In genomic region chr17:78915772-78916171, GRCm38 (mm10) we compare ENCODE assay signal across 8 mouse cellular contexts. TPM values are rescaled to one million over a fixed set of nuclear protein-coding genes. Genes with fewer than 3 reads are reported as not detected.
DNase-seq lines count a peak whose midpoint lies in the region; ATAC-seq and TF ChIP-seq lines count a peak whose summit lies in the region.

No protein-coding gene starts in this region.

- peak overlapping the region; percentile 77 for H3K9ac ChIP-seq in heart, embryonic 15.5 days
- peak overlapping the region; percentile 76 for H3K9ac ChIP-seq in MEL (ENCODE audit: control insufficient read depth, low read depth, low read length, poor library complexity, severe bottlenecking)
- peak overlapping the region; percentile 79 for H3K9ac ChIP-seq in forebrain, embryonic 14.5 days (ENCODE audit: low read length)

- H3K27ac ChIP-seq in heart, embryonic 15.5 days = peak overlapping the region; percentile 87
- H3K27ac ChIP-seq in MEL (ENCODE audit: control insufficient read depth, low read depth, low read length) = peak overlapping the region; percentile 53
- peak overlapping the region; percentile 76; the same call in 1 of the 2 replicates for H3K27ac ChIP-seq in forebrain, embryonic 14.5 days (ENCODE audit: low read depth, low read length)
- H3K27ac ChIP-seq in midbrain, embryonic 10.5 days (replicated peaks) = peak overlapping the region; percentile 90

- no peaks in the 10 kb centered on the region for H3K9me3 ChIP-seq in heart, embryonic 15.5 days (replicated peaks)
- no peaks in the 10 kb centered on the region for H3K9me3 ChIP-seq in MEL (replicated peaks; ENCODE audit: insufficient read depth, low read length)
- H3K9me3 ChIP-seq in forebrain, embryonic 14.5 days (replicated peaks; ENCODE audit: control insufficient read depth, low read length) = no peaks in the 10 kb centered on the region
- no peaks in the 10 kb centered on the region for H3K9me3 ChIP-seq in midbrain, embryonic 10.5 days (replicated peaks)

- H3K79me2 ChIP-seq in MEL (ENCODE audit: control insufficient read depth, insufficient read depth, low read length, poor library complexity) = no peaks in the 10 kb centered on the region; the same call in 1 of the 2 replicates

- H3K4me1 ChIP-seq in heart, embryonic 15.5 days (replicated peaks) = peaks cover 16% of the 10 kb centered on the region
- peaks cover 0 to 14% of the 10 kb centered on the region in 2 experiments; a peak in 3 of 4 replicates for H3K4me1 ChIP-seq in MEL (ENCODE audit: control insufficient read depth in 1 of 2, insufficient read depth in 2 of 2, low read length in 2 of 2)
- peaks cover 10% of the 10 kb centered on the region; the same call in 1 of the 2 replicates for H3K4me1 ChIP-seq in forebrain, embryonic 14.5 days (ENCODE audit: control insufficient read depth, insufficient read depth, low read length)
- H3K4me1 ChIP-seq in midbrain, embryonic 10.5 days = peaks cover 21% of the 10 kb centered on the region

- DNase-seq in heart, adult 11 months = no peak
- DNase-seq in MEL (ENCODE audit: low read depth, low spot score) = peak; percentile 33
- DNase-seq in forebrain, embryonic 14.5 days (ENCODE audit: low spot score) = peak; percentile 46
- no peak for DNase-seq in midbrain, embryonic 10.5 days (ENCODE audit: low spot score)
- DNase-seq in spleen, adult 12 weeks (ENCODE audit: low spot score) = no peak
- no peak for DNase-seq in thymus, postnatal 0 days (ENCODE audit: low spot score)
- DNase-seq in thymus, postnatal 36 days = no peak

- WGBS in heart, embryonic 15.5 days = 51% methylated on average over 6 of the region's 6 CpGs
- 53% methylated on average over 6 of the region's 6 CpGs for WGBS in forebrain, embryonic 14.5 days
- 56% methylated on average over 6 of the region's 6 CpGs for WGBS in midbrain, embryonic 10.5 days

- H3K27me3 ChIP-seq in heart, embryonic 15.5 days = no peaks in the 10 kb centered on the region
- no peaks in the 10 kb centered on the region for H3K27me3 ChIP-seq in MEL (ENCODE audit: control insufficient read depth in 1 of 2, insufficient read depth in 2 of 2, low read length in 2 of 2)
- no peaks in the 10 kb centered on the region for H3K27me3 ChIP-seq in forebrain, embryonic 14.5 days (replicated peaks; ENCODE audit: control insufficient read depth, insufficient read depth, low read length)
- H3K27me3 ChIP-seq in midbrain, embryonic 10.5 days (ENCODE audit: low read depth, poor library complexity, severe bottlenecking) = no peaks in the 10 kb centered on the region

- H3K4me3 ChIP-seq in heart, embryonic 15.5 days = peak overlapping the region; percentile 69
- peak overlapping the region; percentile 65 for H3K4me3 ChIP-seq in MEL (ENCODE audit: control insufficient read depth in 1 of 2, insufficient read depth in 1 of 2, low read depth in 2 of 2, low read length in 2 of 2)
- H3K4me3 ChIP-seq in forebrain, embryonic 14.5 days (ENCODE audit: low read depth, low read length) = peak overlapping the region; percentile 58
- H3K4me3 ChIP-seq in midbrain, embryonic 10.5 days = peak overlapping the region; percentile 83

- TF ChIP-seq RAD21 in MEL (IDR thresholded peaks at IDR 0.05; ENCODE audit: low read depth, low read length) = no peak

- H3K4me2 ChIP-seq in heart, embryonic 15.5 days = peak overlapping the region; percentile 76
- peak overlapping the region; percentile 72 for H3K4me2 ChIP-seq in forebrain, embryonic 14.5 days (ENCODE audit: low read length)

- TF ChIP-seq CTCF in MEL (IDR thresholded peaks at IDR 0.05 in 2 of 3, conservative IDR thresholded peaks at IDR 0.05 in 1 of 3; ENCODE audit: control insufficient read depth in 1 of 3, insufficient read depth in 1 of 3, low read depth in 2 of 3, low read length in 3 of 3, poor library complexity in 1 of 3, severe bottlenecking in 1 of 3) = no peak

- ATAC-seq in heart, embryonic 15.5 days (replicated peaks; ENCODE audit: insufficient number of reproducible peaks, insufficient read depth, low FRiP score, low read depth) = no peak
- peak; percentile 13 for ATAC-seq in forebrain, embryonic 14.5 days

- H3K36me3 ChIP-seq in heart, embryonic 15.5 days = peaks cover 21% of the 10 kb centered on the region
- H3K36me3 ChIP-seq in MEL (ENCODE audit: control insufficient read depth in 1 of 2, insufficient read depth in 2 of 2, low read length in 2 of 2) = peaks cover 4 to 12% of the 10 kb centered on the region in 2 experiments
- peaks cover 21% of the 10 kb centered on the region for H3K36me3 ChIP-seq in forebrain, embryonic 14.5 days (ENCODE audit: control insufficient read depth, insufficient read depth, low read length)
- peaks cover 28% of the 10 kb centered on the region for H3K36me3 ChIP-seq in midbrain, embryonic 10.5 days

- no peak for TF ChIP-seq EP300 in MEL (IDR thresholded peaks at IDR 0.05; ENCODE audit: low read depth in 1 of 2, low read length in 2 of 2)

- no peak for TF ChIP-seq POLR2A in MEL (IDR thresholded peaks at IDR 0.05; ENCODE audit: control insufficient read depth in 1 of 2, insufficient read depth in 1 of 2, low read depth in 1 of 2, low read length in 2 of 2, poor library complexity in 1 of 2)

TF ChIP-seq in MEL, 35 proteins besides CTCF, POLR2A, EP300 and RAD21:
- TF ChIP-seq GABPA (IDR thresholded peaks at IDR 0.05; ENCODE audit: low read depth, low read length) (no peak), NRF1 (IDR thresholded peaks at IDR 0.05; ENCODE audit: insufficient read depth, low read depth, low read length, poor library complexity, severe bottlenecking) (no peak)

RNA-seq across cellular contexts. Expression of gene Cebpzos, which starts 0.5 kb away (rescaled TPM):
- 74.8 and 89.6 TPM in 2 replicates for polyA plus RNA-seq in heart, embryonic 15.5 days (2015; fragmentation: Nextera tagmentation; extraction: Ambion mirVana)
- total RNA-seq in MEL (2012; rRNA removed) = 18.1 and 18.9 TPM in 2 replicates
- polyA plus RNA-seq in MEL (2012; ENCODE audit: insufficient read depth in 1 of 2, insufficient read length in 2 of 2, low read depth in 1 of 2, low replicate concordance in 2 of 2, missing spikeins in 1 of 2) = 10 to 100 TPM in 1 of 2 experiments, not detected in 1; 30.2 TPM
- polyA plus RNA-seq in forebrain, embryonic 14.5 days (2014; fragmentation: Nextera tagmentation; extraction: Ambion mirVana) = 112 and 121 TPM in 2 replicates
- 111 and 116 TPM in 2 replicates for polyA plus RNA-seq in midbrain, embryonic 10.5 days (2016; fragmentation: Nextera tagmentation; extraction: Ambion mirVana)
- polyA plus RNA-seq in thymus, postnatal 0 days (2015; fragmentation: Nextera tagmentation; extraction: Ambion mirVana) = 76.0 and 79.3 TPM in 2 replicates

RNA-seq across cellular contexts. Expression of gene Sult6b1, which starts 9.0 kb away (rescaled TPM):
- 0.14 and 0.16 TPM in 2 replicates for polyA plus RNA-seq in heart, embryonic 15.5 days (2015; fragmentation: Nextera tagmentation; extraction: Ambion mirVana)
- total RNA-seq in MEL (2012; rRNA removed) = not detected in 2 replicates
- under 1 TPM in 1 of 2 experiments, not detected in 1; 0.29 TPM for polyA plus RNA-seq in MEL (2012; ENCODE audit: insufficient read depth in 1 of 2, insufficient read length in 2 of 2, low read depth in 1 of 2, low replicate concordance in 2 of 2, missing spikeins in 1 of 2)
- 0.15 and 0.20 TPM in 2 replicates for polyA plus RNA-seq in forebrain, embryonic 14.5 days (2014; fragmentation: Nextera tagmentation; extraction: Ambion mirVana)
- 0.10 TPM in 1 of 2 replicates, not detected in the other for polyA plus RNA-seq in midbrain, embryonic 10.5 days (2016; fragmentation: Nextera tagmentation; extraction: Ambion mirVana)
- polyA plus RNA-seq in thymus, postnatal 0 days (2015; fragmentation: Nextera tagmentation; extraction: Ambion mirVana) = 0.08 and 0.17 TPM in 2 replicates

RNA-seq across cellular contexts. Expression of gene Cebpz, which starts 21.1 kb away (rescaled TPM):
- polyA plus RNA-seq in heart, embryonic 15.5 days (2015; fragmentation: Nextera tagmentation; extraction: Ambion mirVana) = 27.2 and 33.3 TPM in 2 replicates
- total RNA-seq in MEL (2012; rRNA removed) = 72.2 and 80.7 TPM in 2 replicates
- polyA plus RNA-seq in MEL (2012; ENCODE audit: insufficient read depth in 1 of 2, insufficient read length in 2 of 2, low read depth in 1 of 2, low replicate concordance in 2 of 2, missing spikeins in 1 of 2) = 100 to 1,000 TPM in 1 of 2 experiments, 10 to 100 TPM in 1; 69.9 to 128 TPM
- polyA plus RNA-seq in forebrain, embryonic 14.5 days (2014; fragmentation: Nextera tagmentation; extraction: Ambion mirVana) = 52.3 and 60.0 TPM in 2 replicates
- polyA plus RNA-seq in midbrain, embryonic 10.5 days (2016; fragmentation: Nextera tagmentation; extraction: Ambion mirVana) = 55.8 and 58.4 TPM in 2 replicates
- 86.9 and 103 TPM in 2 replicates for polyA plus RNA-seq in thymus, postnatal 0 days (2015; fragmentation: Nextera tagmentation; extraction: Ambion mirVana)

RNA-seq across cellular contexts. Expression of gene Ndufaf7, which starts 21.2 kb away (rescaled TPM):
- polyA plus RNA-seq in heart, embryonic 15.5 days (2015; fragmentation: Nextera tagmentation; extraction: Ambion mirVana) = 57.2 and 58.0 TPM in 2 replicates
- total RNA-seq in MEL (2012; rRNA removed) = 22.6 TPM in 2 replicates
- 10 to 100 TPM in 1 of 2 experiments, not detected in 1; 29.3 TPM for polyA plus RNA-seq in MEL (2012; ENCODE audit: insufficient read depth in 1 of 2, insufficient read length in 2 of 2, low read depth in 1 of 2, low replicate concordance in 2 of 2, missing spikeins in 1 of 2)
- polyA plus RNA-seq in forebrain, embryonic 14.5 days (2014; fragmentation: Nextera tagmentation; extraction: Ambion mirVana) = 57.9 and 63.7 TPM in 2 replicates
- 51.3 and 55.7 TPM in 2 replicates for polyA plus RNA-seq in midbrain, embryonic 10.5 days (2016; fragmentation: Nextera tagmentation; extraction: Ambion mirVana)
- 45.1 and 55.0 TPM in 2 replicates for polyA plus RNA-seq in thymus, postnatal 0 days (2015; fragmentation: Nextera tagmentation; extraction: Ambion mirVana)

RNA-seq across cellular contexts. Expression of gene Eif2ak2, which starts 33.4 kb away (rescaled TPM):
- polyA plus RNA-seq in heart, embryonic 15.5 days (2015; fragmentation: Nextera tagmentation; extraction: Ambion mirVana) = 9.7 and 11.8 TPM in 2 replicates
- 10.2 and 14.1 TPM in 2 replicates for total RNA-seq in MEL (2012; rRNA removed)
- 10 to 100 TPM in 1 of 2 experiments, not detected in 1; 18.1 TPM for polyA plus RNA-seq in MEL (2012; ENCODE audit: insufficient read depth in 1 of 2, insufficient read length in 2 of 2, low read depth in 1 of 2, low replicate concordance in 2 of 2, missing spikeins in 1 of 2)
- polyA plus RNA-seq in forebrain, embryonic 14.5 days (2014; fragmentation: Nextera tagmentation; extraction: Ambion mirVana) = 2.4 and 2.5 TPM in 2 replicates
- polyA plus RNA-seq in midbrain, embryonic 10.5 days (2016; fragmentation: Nextera tagmentation; extraction: Ambion mirVana) = 4.6 and 5.9 TPM in 2 replicates
- 10.4 and 15.4 TPM in 2 replicates for polyA plus RNA-seq in thymus, postnatal 0 days (2015; fragmentation: Nextera tagmentation; extraction: Ambion mirVana)

Comparison
In these comparisons a context has a peak if more than half of its experiments do, and no peak if none do; other contexts are left out.
1. DNase-seq: peak in MEL (single experiment) and forebrain, embryonic 14.5 days (single experiment); none in heart, adult 11 months (single experiment), midbrain, embryonic 10.5 days (single experiment), spleen, adult 12 weeks (single experiment), thymus, postnatal 0 days (single experiment) and thymus, postnatal 36 days (0 of 2).
2. Peak in every context shown above with its lines, with median percentiles within 50 percentile points of each other: H3K27ac ChIP-seq, H3K4me3 ChIP-seq and H3K9ac ChIP-seq.